Mouse (Mus musculus) bone marrow, adult 2 months (tissue): ENCODE data around the gene Nbl1.

Experiments
- CTCF ChIP-seq: fragments of 200-500 bp; IDR thresholded peaks from 2 replicates; pipeline ENCODE4 v1.5.1; 2011; ENCODE audit warnings: low read length, control low read depth; ENCODE audit not compliant: control insufficient read depth, insufficient read depth
- POLR2A ChIP-seq: fragments of 200-500 bp; IDR thresholded peaks from 2 replicates; pipeline ENCODE4 v1.6.1; 2011; ENCODE audit warnings: low read depth, mild to moderate bottlenecking, control low read depth, low read length, borderline replicate concordance; ENCODE audit not compliant: control insufficient read depth

GRCm38 (mm10) chr4:139131858-139132672, 39.3 kb upstream of the Nbl1 start:
- TF ChIP-seq POLR2A = no peak
- TF ChIP-seq CTCF = no peak
